Mouse (Mus musculus) olfactory bulb, adult 2 months (tissue): Measurements from ENCODE around the gene Camkv.

Experiments
- CTCF ChIP-seq: fragments of 200-500 bp; IDR thresholded peaks from 2 replicates; pipeline ENCODE4 v1.5.1; 2012; ENCODE audit warnings: low read depth, mild to moderate bottlenecking, low read length, moderate library complexity; ENCODE audit not compliant: insufficient read depth
- POLR2A ChIP-seq: fragments of 200-500 bp; IDR thresholded peaks from 2 replicates; pipeline ENCODE4 v1.6.1; 2012; ENCODE audit warnings: mild to moderate bottlenecking, low read depth, low read length, moderate library complexity; ENCODE audit not compliant: insufficient read depth

DNA sequence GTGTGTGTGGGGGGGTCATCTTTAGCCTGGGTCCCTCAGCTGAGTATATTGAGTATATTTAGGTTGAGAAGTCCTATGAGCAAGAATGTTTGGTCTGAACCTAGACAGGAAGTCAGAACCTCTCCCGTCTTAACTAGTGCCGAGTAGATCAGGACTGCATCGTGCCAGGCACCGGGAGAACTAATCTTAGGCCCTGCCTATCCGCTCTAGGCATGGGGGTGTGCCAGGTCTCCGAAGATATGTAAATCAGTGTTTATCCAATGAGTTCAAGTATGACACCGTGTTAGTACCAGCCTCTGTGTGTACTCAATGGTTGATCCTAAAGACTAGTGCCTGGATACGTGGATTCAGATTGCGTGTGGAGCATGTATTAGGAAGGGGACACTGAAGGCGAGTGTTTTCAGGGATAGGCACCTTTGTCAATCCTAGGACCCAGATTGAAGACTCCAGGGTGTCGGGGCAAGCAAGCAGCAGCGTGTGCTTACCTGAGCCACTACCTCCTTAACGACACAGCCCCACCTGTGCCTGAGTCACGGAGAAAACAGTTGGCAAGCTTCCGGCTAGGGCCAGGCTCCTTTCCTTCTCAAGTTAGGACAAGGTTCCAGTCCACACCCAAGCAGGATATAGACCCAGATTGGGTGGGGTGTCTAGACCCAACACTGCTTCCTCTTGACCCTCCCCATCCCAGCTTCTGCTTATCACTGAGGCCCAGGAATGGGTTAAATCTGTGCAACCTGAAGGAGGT, 25.3 kb upstream of the Camkv start:
- TF ChIP-seq CTCF (no peak), POLR2A (no peak)
